Mouse (Mus musculus) midbrain, embryonic 10.5 days (tissue): ENCODE results near the gene Parvg. TPM values are rescaled to one million over a fixed set of nuclear protein-coding genes. Genes with fewer than 3 reads are reported as not detected.

Experiments
- DNase-seq: peaks from one replicate; pipeline ENCODE4 v3.0.0-alpha.2; 2017; ENCODE audit warnings: low spot score
- H3K27ac ChIP-seq: fragments of 300-500 bp; sonication (generic); replicated peaks from 2 replicates; pipeline ENCODE4 v1.5.1; 2016; ENCODE audit warnings: mild to moderate bottlenecking
- H3K27me3 ChIP-seq: fragments of 300-500 bp; sonication (generic); 2 replicates; pipeline ENCODE4 v1.6.1; 2016; ENCODE audit warnings: low read depth, mild to moderate bottlenecking; ENCODE audit not compliant: poor library complexity, severe bottlenecking
- H3K36me3 ChIP-seq: fragments of 300-500 bp; sonication (generic); 2 replicates; pipeline ENCODE4 v1.6.1; 2016; ENCODE audit warnings: mild to moderate bottlenecking, moderate library complexity
- H3K4me1 ChIP-seq: fragments of 300-500 bp; sonication (generic); 2 replicates; pipeline ENCODE4 v1.6.1; 2016
- H3K4me3 ChIP-seq: fragments of 300-500 bp; sonication (generic); 2 replicates; pipeline ENCODE4 v1.5.1; 2016; ENCODE audit warnings: mild to moderate bottlenecking, moderate library complexity
- H3K9me3 ChIP-seq: fragments of 300-500 bp; sonication (generic); replicated peaks from 2 replicates; pipeline ENCODE4 v1.6.1; 2016; ENCODE audit warnings: mild to moderate bottlenecking
- WGBS: fragments of 180-500 bp; shearing (Covaris S2); methylation state at CpG from one replicate; pipeline ENCODE4 v1.1.7; 2016; 5-methylcytosine and 5-hydroxymethylcytosine counted together
- polyA plus RNA-seq: library from polyadenylated mRNA; unstranded; fragments of >200 nt; fragmentation: Nextera tagmentation; extraction: Ambion mirVana; gene quantifications from 2 replicates; pipeline ENCODE4 v1.2.1, GENCODE M21; 2016

Parvg gene
- polyA plus RNA-seq, 1 experiment from 2014 or later: 0.89 TPM

- Histone ChIP-seq H3K36me3 (no peaks in the 10 kb centered on the region), H3K4me1 (peaks cover 9% of the 10 kb centered on the region), H3K9me3 (peaks cover 3% of the 10 kb centered on the region; the same call in 1 of the 2 replicates), H3K4me3 (no peak overlapping the region), H3K27me3 (no peaks in the 10 kb centered on the region), H3K27ac (no peak overlapping the region)
- DNase-seq: no peak
- WGBS: 78% methylated on average over 8 of the region's 8 CpGs
These were observed 43.6 kb downstream of the Parvg start for GRCm38 (mm10) chr15:84367402-84367801.

GRCm38 (mm10) chr15:84372801-84373200 is 49.0 kb downstream of the Parvg start:
- 74% methylated on average over 5 of the region's 5 CpGs for WGBS
- no peak overlapping the region for H3K27ac ChIP-seq
- H3K9me3 ChIP-seq: peaks cover 15% of the 10 kb centered on the region
- no peak overlapping the region for H3K4me3 ChIP-seq
- H3K4me1 ChIP-seq: peaks cover 12% of the 10 kb centered on the region
- 0 out of 2 replicates have a peak, but pooled peaks cover 4% of the 10 kb centered on the region for H3K36me3 ChIP-seq
- no peak for DNase-seq
- no peaks in the 10 kb centered on the region for H3K27me3 ChIP-seq

- H3K27me3 ChIP-seq: no peaks in the 10 kb centered on the region
- 88% methylated on average over 9 of the region's 9 CpGs for WGBS
- peaks cover 15% of the 10 kb centered on the region for H3K9me3 ChIP-seq
- H3K36me3 ChIP-seq: peaks cover 16% of the 10 kb centered on the region
- DNase-seq: no peak
- no peak overlapping the region; the same call in 1 of the 2 replicates for H3K27ac ChIP-seq
- no peak overlapping the region for H3K4me3 ChIP-seq
- H3K4me1 ChIP-seq: peaks cover 10% of the 10 kb centered on the region; the same call in 1 of the 2 replicates
These were observed 54.9 kb downstream of the Parvg start for GRCm38 (mm10) chr15:84378734-84379133.

- WGBS: 85% methylated on average over 10 of the region's 10 CpGs
These were observed 56.4 kb downstream of the Parvg start for GRCm38 (mm10) chr15:84380181-84380580.

GRCm38 (mm10) chr15:84384066-84384465 is 60.2 kb downstream of the Parvg start:
- 95% methylated on average over 9 of the region's 9 CpGs for WGBS
- H3K27ac ChIP-seq: no peak overlapping the region

More at GRCm38 (mm10) chr15:84380181-84380580, 56.4 kb downstream of the Parvg start:
- peaks cover 10% of the 10 kb centered on the region; the same call in 1 of the 2 replicates for H3K4me1 ChIP-seq
- peaks cover 4% of the 10 kb centered on the region for H3K9me3 ChIP-seq
- no peak overlapping the region for H3K4me3 ChIP-seq
- DNase-seq: no peak
- H3K27me3 ChIP-seq: no peaks in the 10 kb centered on the region
- peaks cover 19% of the 10 kb centered on the region for H3K36me3 ChIP-seq
- no peak overlapping the region for H3K27ac ChIP-seq

GRCm38 (mm10) chr15:84385995-84386565 is 62.3 kb downstream of the Parvg start:
- no peaks in the 10 kb centered on the region for H3K27me3 ChIP-seq
- peaks cover 35% of the 10 kb centered on the region for H3K9me3 ChIP-seq
- H3K36me3 ChIP-seq: peaks cover 44% of the 10 kb centered on the region
- no peak overlapping the region for H3K4me3 ChIP-seq
- H3K27ac ChIP-seq: no peak overlapping the region
- peaks cover 6% of the 10 kb centered on the region; the same call in 1 of the 2 replicates for H3K4me1 ChIP-seq
- 92% methylated on average over 8 of the region's 8 CpGs for WGBS
- DNase-seq: no peak

More at GRCm38 (mm10) chr15:84384066-84384465, 60.2 kb downstream of the Parvg start:
- Histone ChIP-seq H3K27me3 (no peaks in the 10 kb centered on the region), H3K4me1 (peaks cover 6% of the 10 kb centered on the region; the same call in 1 of the 2 replicates), H3K9me3 (peaks cover 25% of the 10 kb centered on the region), H3K36me3 (peaks cover 36% of the 10 kb centered on the region), H3K4me3 (no peak overlapping the region)
- DNase-seq: no peak

- DNase-seq: no peak
- Histone ChIP-seq H3K36me3 (peaks cover 40% of the 10 kb centered on the region), H3K27ac (no peak overlapping the region), H3K4me1 (peaks cover 7% of the 10 kb centered on the region), H3K4me3 (no peak overlapping the region), H3K9me3 (peaks cover 38% of the 10 kb centered on the region), H3K27me3 (no peaks in the 10 kb centered on the region)
- 91% methylated on average over 8 of the region's 8 CpGs for whole genome bisulfite sequencing
These were observed 64.9 kb downstream of the Parvg start for GRCm38 (mm10) chr15:84388698-84389131.

GRCm38 (mm10) chr15:84392131-84392530 is 68.3 kb downstream of the Parvg start:
- Histone ChIP-seq H3K9me3 (peaks cover 33% of the 10 kb centered on the region), H3K36me3 (peaks cover 35% of the 10 kb centered on the region), H3K4me1 (peaks cover 30% of the 10 kb centered on the region), H3K27me3 (no peaks in the 10 kb centered on the region), H3K4me3 (no peak overlapping the region), H3K27ac (no peak overlapping the region)
- WGBS: 95% methylated on average over 4 of the region's 4 CpGs
- DNase-seq: no peak

Other genes starting within 250 kb of the Parvg start
- 11.2 and 14.3 TPM in 2 replicates for gene Sult4a1, start 218.3 kb upstream of the Parvg start, polyA plus RNA-seq
- gene Pnpla5, start 200.9 kb upstream of the Parvg start, polyA plus RNA-seq: not detected in 2 replicates
- 2.2 and 3.1 TPM in 2 replicates for gene Pnpla3, start 156.2 kb upstream of the Parvg start, polyA plus RNA-seq
- 108 and 110 TPM in 2 replicates for gene Samm50, start 131.8 kb upstream of the Parvg start, polyA plus RNA-seq
- 7.4 and 8.4 TPM in 2 replicates for gene Parvb, start 92.0 kb upstream of the Parvg start, polyA plus RNA-seq
- gene Shisal1, start 123.1 kb downstream of the Parvg start, polyA plus RNA-seq: 5.7 and 11.4 TPM in 2 replicates
- gene Rtl6, start 233.8 kb downstream of the Parvg start, polyA plus RNA-seq: 27.4 and 37.4 TPM in 2 replicates